Mouse (Mus musculus) large intestine, adult 2 months (tissue): ENCODE results near the gene Olfr740. TPM values are rescaled to one million over a fixed set of nuclear protein-coding genes. Genes with fewer than 3 reads are reported as not detected.

Experiments used
- DNase-seq: peaks from one replicate; pipeline ENCODE4 v3.0.0-alpha.2; 2012; ENCODE audit warnings: low read depth, low spot score
- WGBS: fragments of 180-500 bp; shearing (Covaris S2); methylation state at CpG from one replicate; pipeline ENCODE4 v1.1.7; 2018; 5-methylcytosine and 5-hydroxymethylcytosine counted together
- polyA plus RNA-seq: library from polyadenylated mRNA; depleted of rRNA; stranded (reverse); fragments of >200 nt; gene quantifications from 2 replicates; pipeline ENCODE4 v1.2.3, GENCODE M21; 2012; rRNA removed

Gene Olfr740
- polyA plus RNA-seq, result not detected in 2 replicates

DNA sequence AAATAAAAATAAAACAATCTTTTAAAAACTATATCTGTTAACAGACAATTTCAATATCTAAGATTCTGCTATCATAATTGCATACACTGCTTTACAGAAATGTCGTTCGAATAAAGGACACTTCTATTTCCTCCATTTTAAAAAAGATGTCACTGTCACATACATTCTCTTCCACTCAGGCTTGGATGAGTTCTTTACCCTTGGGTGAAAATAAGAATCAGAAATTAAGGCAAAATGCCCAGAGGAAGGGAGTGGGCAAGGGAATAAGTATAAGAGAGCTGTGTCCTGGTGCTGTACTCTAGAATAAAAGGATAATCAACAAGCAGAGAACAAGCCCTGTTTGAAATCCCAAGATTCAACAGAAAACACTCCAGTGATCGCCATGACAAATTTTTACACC lies at the start of gene Olfr740:
Gene Olfr740 (plus strand): TSS at position 301 of the 400 bp plus-strand sequence.
- 75% methylated on average over 3 of the region's 3 CpGs for WGBS
- DNase-seq, result no peak

- DNase-seq, result no peak
- WGBS, result 67% methylated on average over 1 of the region's 1 CpGs
Measured at GRCm38 (mm10) chr14:50407268-50407667, 38.1 kb upstream of the Olfr740 start, which contains the start of gene Olfr738. Gene Olfr738, plus strand, starts transcription at chr14:50407568.

DNA sequence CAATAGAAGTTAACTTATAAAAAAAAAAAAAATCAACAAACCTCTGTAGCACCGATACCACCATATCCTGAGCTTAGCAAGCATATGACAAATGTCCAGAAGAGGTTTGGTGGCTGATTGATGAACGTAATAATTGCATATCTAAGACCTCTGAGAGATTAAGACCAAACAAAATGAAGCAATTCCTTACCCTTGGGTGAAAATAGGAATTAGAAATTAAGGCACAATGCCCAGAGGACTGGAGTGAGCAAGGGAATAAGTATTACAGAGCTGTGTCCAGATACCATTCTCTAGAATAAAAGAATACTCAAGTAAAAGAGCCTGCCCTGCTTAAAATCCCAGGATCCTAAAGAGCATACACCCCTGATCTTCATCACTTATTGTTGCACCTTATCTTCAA lies 27.0 kb upstream of the Olfr740 start, which contains the start of gene Olfr739:
Gene Olfr739 (plus strand): TSS at position 301 of the 400 bp plus-strand sequence.
- DNase-seq, result no peak
- 60% methylated on average over 2 of the region's 2 CpGs for WGBS

DNA sequence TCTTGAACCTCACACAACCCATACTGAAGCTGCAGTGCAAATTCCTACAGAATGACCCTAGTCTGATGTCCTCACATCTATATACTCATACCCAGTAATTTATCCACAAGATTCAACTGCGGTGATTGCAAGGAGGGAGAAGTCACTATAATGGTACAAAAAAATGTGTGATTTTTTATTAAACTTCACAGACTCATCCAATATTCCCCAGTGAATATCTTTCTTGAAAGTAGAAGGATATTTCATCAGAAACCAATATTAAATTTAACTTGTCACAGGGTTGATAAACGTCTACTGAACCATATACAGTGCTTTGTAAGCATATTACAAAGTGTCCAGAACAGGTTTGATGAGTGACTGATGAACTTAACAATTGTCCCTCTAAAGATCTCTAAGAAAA lies 27.1 kb downstream of the Olfr740 start, which contains the start of gene Olfr741:
Gene Olfr741 (plus strand): TSS at position 301 of the 400 bp plus-strand sequence.
- no peak for DNase-seq
- WGBS, result 65% methylated on average over 2 of the region's 2 CpGs

GRCm38 (mm10) chr14:50478406-50478805 lies 33.1 kb downstream of the Olfr740 start:
- WGBS, result 64% methylated on average over 2 of the region's 2 CpGs

GRCm38 (mm10) chr14:50503300-50503699 lies 58.0 kb downstream of the Olfr740 start, which contains the start of gene Olfr742:
Gene Olfr742, plus strand, starts transcription at chr14:50503600.
- WGBS, result 40% methylated on average over 2 of the region's 2 CpGs
- DNase-seq, result no peak

More at GRCm38 (mm10) chr14:50478406-50478805, 33.1 kb downstream of the Olfr740 start:
- DNase-seq, result no peak

Other genes with a start within 250 kb of the Olfr740 start
- gene Olfr731, start 203.7 kb upstream of the Olfr740 start, polyA plus RNA-seq, result not detected in 2 replicates
- not detected in 2 replicates for gene Olfr732, start 161.3 kb upstream of the Olfr740 start, polyA plus RNA-seq
- not detected in 2 replicates for gene Olfr733, start 144.0 kb upstream of the Olfr740 start, polyA plus RNA-seq
- gene Olfr734, start 118.8 kb upstream of the Olfr740 start, polyA plus RNA-seq, result not detected in 2 replicates
- not detected in 2 replicates for gene Olfr735, start 96.7 kb upstream of the Olfr740 start, polyA plus RNA-seq
- 0.51 and 0.56 TPM in 2 replicates for gene Tlr11, start 87.6 kb upstream of the Olfr740 start, polyA plus RNA-seq
- not detected in 2 replicates for gene Olfr736, start 64.4 kb upstream of the Olfr740 start, polyA plus RNA-seq
- not detected in 2 replicates for gene Olfr738, start 38.0 kb upstream of the Olfr740 start, polyA plus RNA-seq
- not detected in 2 replicates for gene Olfr739, start 26.9 kb upstream of the Olfr740 start, polyA plus RNA-seq
- not detected in 2 replicates for gene Olfr741, start 27.2 kb downstream of the Olfr740 start, polyA plus RNA-seq
- not detected in 2 replicates for gene Olfr742, start 58.1 kb downstream of the Olfr740 start, polyA plus RNA-seq
- gene Olfr743, start 76.3 kb downstream of the Olfr740 start, polyA plus RNA-seq, result not detected in 2 replicates
- not detected in 2 replicates for gene Olfr744, start 169.3 kb downstream of the Olfr740 start, polyA plus RNA-seq
- not detected in 2 replicates for gene Olfr745, start 193.8 kb downstream of the Olfr740 start, polyA plus RNA-seq
- gene Olfr746, start 201.5 kb downstream of the Olfr740 start, polyA plus RNA-seq, result not detected in 2 replicates
- not detected in 2 replicates for gene Olfr747, start 247.7 kb downstream of the Olfr740 start, polyA plus RNA-seq